Mouse (Mus musculus): Measurements from ENCODE around the gene Fbxw14.
"Not testable (repeated sequence)": the region's sequence is repeated elsewhere in the genome, so short reads cannot be mapped to it uniquely, and the experiment has no call there.

The Fbxw14 gene

DNA sequence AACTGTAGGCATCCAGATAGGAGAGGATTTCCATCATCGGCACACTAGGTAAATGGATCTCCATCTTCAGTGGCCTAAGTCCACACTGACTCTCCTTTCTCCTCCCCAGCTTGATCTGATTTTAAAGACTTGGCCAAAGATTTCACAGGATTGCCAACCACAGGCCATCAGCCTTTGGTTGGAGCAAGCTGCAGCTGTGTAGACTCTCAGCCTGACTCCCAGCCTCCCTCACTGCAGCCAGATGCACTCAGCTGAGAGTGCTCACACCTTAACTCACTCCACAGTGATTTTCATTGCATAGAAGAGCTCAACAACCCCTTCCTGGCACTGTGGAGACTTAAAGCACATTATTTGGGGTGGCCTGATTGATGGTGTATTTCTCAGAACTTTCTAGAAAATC lies at the start of gene Fbxw14:
Gene Fbxw14, minus strand, starts transcription at position 101 of the 400 bp plus-strand sequence.
- not testable (repeated sequence) for DNase-seq

GRCm38 (mm10) chr9:109263041-109263440 lies 24.4 kb downstream of the Fbxw14 start:
- DNase-seq: no peak

DNA sequence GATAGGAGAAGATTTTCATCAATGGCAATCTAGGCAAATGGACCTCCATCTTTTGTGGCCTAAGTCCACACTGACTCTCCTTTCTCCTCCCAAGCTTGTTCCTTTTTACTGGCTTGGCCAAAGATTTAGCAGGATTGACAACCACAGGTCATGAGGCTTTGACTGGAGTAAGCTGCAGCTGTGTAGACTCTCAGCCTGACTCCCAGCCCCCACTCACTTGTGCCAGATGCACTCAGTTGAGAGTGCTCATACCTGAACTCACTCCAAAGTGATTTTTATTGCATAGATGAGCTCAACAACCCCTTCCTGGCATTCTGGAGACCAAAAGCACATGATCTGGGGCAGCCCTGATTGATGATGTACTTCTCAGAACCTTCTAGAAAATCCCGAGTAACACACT lies 52.8 kb downstream of the Fbxw14 start, which contains the start of gene Fbxw20:
Gene Fbxw20, minus strand, starts transcription at position 101 of the 400 bp plus-strand sequence.
- DNase-seq: no peak

All from kidney, postnatal 10 days (tissue).